Mouse (Mus musculus): ENCODE data around the gene Fxyd5. TPM values are rescaled to one million over a fixed set of nuclear protein-coding genes. Genes with fewer than 3 reads are reported as not detected.

Gene Fxyd5
- polyA plus RNA-seq, 1 experiment = 49.2 TPM

- no peak for DNase-seq (ENCODE audit: low read depth, low spot score)
Measured at GRCm38 (mm10) chr7:31069491-31069890, 27.2 kb upstream of the Fxyd5 start.

GRCm38 (mm10) chr7:31067836-31068235, 25.6 kb upstream of the Fxyd5 start:
- WGBS = 35% methylated on average over 5 of the region's 5 CpGs
- no peak for DNase-seq (ENCODE audit: low read depth, low spot score)

More at GRCm38 (mm10) chr7:31069491-31069890, 27.2 kb upstream of the Fxyd5 start:
- WGBS = 85% methylated on average over 14 of the region's 14 CpGs

GRCm38 (mm10) chr7:31063074-31063560, 20.8 kb upstream of the Fxyd5 start:
- DNase-seq (ENCODE audit: low read depth, low spot score) = no peak
- WGBS = 79% methylated on average over 12 of the region's 12 CpGs

- DNase-seq (ENCODE audit: low read depth, low spot score) = no peak
Measured at GRCm38 (mm10) chr7:31060621-31061010, 18.3 kb upstream of the Fxyd5 start.

GRCm38 (mm10) chr7:31059919-31060620, 17.8 kb upstream of the Fxyd5 start:
- DNase-seq (ENCODE audit: low read depth, low spot score) = no peak
- WGBS = 77% methylated on average over 11 of the region's 11 CpGs

More at GRCm38 (mm10) chr7:31060621-31061010, 18.3 kb upstream of the Fxyd5 start:
- 90% methylated on average over 7 of the region's 7 CpGs for WGBS

GRCm38 (mm10) chr7:31059108-31059507, 16.8 kb upstream of the Fxyd5 start, which contains the start of gene Lgi4:
Lgi4 (plus strand) TSS chr7:31059342.
- 4% methylated on average over 2 of the region's 2 CpGs for WGBS
- no peak for DNase-seq (ENCODE audit: low read depth, low spot score)

- WGBS = 82% methylated on average over 6 of the region's 6 CpGs
- no peak for DNase-seq (ENCODE audit: low read depth, low spot score)
Measured at GRCm38 (mm10) chr7:31058211-31058610, 15.9 kb upstream of the Fxyd5 start.

GRCm38 (mm10) chr7:31057730-31058129, 15.4 kb upstream of the Fxyd5 start:
- DNase-seq (ENCODE audit: low read depth, low spot score) = no peak
- WGBS = 72% methylated on average over 5 of the region's 5 CpGs

- DNase-seq (ENCODE audit: low read depth, low spot score) = no peak
- WGBS = 49% methylated on average over 2 of the region's 2 CpGs
Measured at GRCm38 (mm10) chr7:31057071-31057470, 14.8 kb upstream of the Fxyd5 start, which contains the start of gene Fxyd1. Fxyd1 (minus strand) TSS chr7:31057199.

GRCm38 (mm10) chr7:31056448-31056847, 14.2 kb upstream of the Fxyd5 start:
- DNase-seq (ENCODE audit: low read depth, low spot score) = no peak
- 75% methylated on average over 7 of the region's 7 CpGs for WGBS

GRCm38 (mm10) chr7:31055883-31056282, 13.6 kb upstream of the Fxyd5 start:
- no peak for DNase-seq (ENCODE audit: low read depth, low spot score)
- 58% methylated on average over 4 of the region's 4 CpGs for WGBS

- 22% methylated on average over 10 of the region's 10 CpGs for WGBS
- DNase-seq (ENCODE audit: low read depth, low spot score) = no peak
Measured at GRCm38 (mm10) chr7:31055354-31055824, 13.1 kb upstream of the Fxyd5 start.

GRCm38 (mm10) chr7:31054661-31055320, 12.5 kb upstream of the Fxyd5 start:
- DNase-seq (ENCODE audit: low read depth, low spot score) = no peak
- WGBS = 61% methylated on average over 11 of the region's 11 CpGs

GRCm38 (mm10) chr7:31053882-31054447, 11.7 kb upstream of the Fxyd5 start:
- WGBS = 42% methylated on average over 10 of the region's 10 CpGs
- DNase-seq (ENCODE audit: low read depth, low spot score) = no peak

- 11% methylated on average over 34 of the region's 34 CpGs for WGBS
- no peak for DNase-seq (ENCODE audit: low read depth, low spot score)
Measured at GRCm38 (mm10) chr7:31052636-31053434, 10.6 kb upstream of the Fxyd5 start.

- 23% methylated on average over 22 of the region's 22 CpGs for WGBS
- DNase-seq (ENCODE audit: low read depth, low spot score) = no peak
Measured at GRCm38 (mm10) chr7:31052251-31052635, 10.0 kb upstream of the Fxyd5 start.

GRCm38 (mm10) chr7:31051321-31052021, 9.2 kb upstream of the Fxyd5 start, which contains the start of gene Fxyd7:
Fxyd7 (minus strand) TSS chr7:31051467.
- 11% methylated on average over 27 of the region's 28 CpGs for WGBS
- no peak for DNase-seq (ENCODE audit: low read depth, low spot score)

- no peak for DNase-seq (ENCODE audit: low read depth, low spot score)
- WGBS = 18% methylated on average over 9 of the region's 9 CpGs
Measured at GRCm38 (mm10) chr7:31050921-31051320, 8.6 kb upstream of the Fxyd5 start.

GRCm38 (mm10) chr7:31050487-31050886, 8.2 kb upstream of the Fxyd5 start:
- 23% methylated on average over 6 of the region's 6 CpGs for WGBS
- DNase-seq (ENCODE audit: low read depth, low spot score) = no peak
